Mouse (Mus musculus): ENCODE measurements at regions not wholly inside any gene's neighbourhood (a gene's known extent, or its start where the extent isn't known, plus 50 kb on each side); places are given as distances from the start of the nearest gene placed in this dataset.

- no peak for TF ChIP-seq CTCF (IDR thresholded peaks at IDR 0.05; ENCODE audit: low read depth)
- no peak for TF ChIP-seq EP300 (optimal IDR thresholded peaks at IDR 0.05)
Observed at GRCm38 (mm10) chr6:4432192-4432591, 72.4 kb upstream of the Col1a2 start.
